Mouse (Mus musculus) lung, postnatal 0 days (tissue): ENCODE data around the gene Gm1527. TPM values are rescaled to one million over a fixed set of nuclear protein-coding genes. Genes with fewer than 3 reads are reported as not detected.
"Not testable (repeated sequence)": the region's sequence is repeated elsewhere in the genome, so short reads cannot be mapped to it uniquely, and the experiment has no call there.

Source experiments
- ATAC-seq: fragments of 200-750 bp; cut with Nextera tagmentation; 2 replicates; pipeline ENCODE4 v1.8.0; 2017; ENCODE audit warnings: moderate library complexity
- DNase-seq: peaks from one replicate; pipeline ENCODE4 v3.0.0-alpha.2; 2016; ENCODE audit warnings: low spot score
- H3K27ac ChIP-seq: fragments of 300-500 bp; sonication (generic); 2 replicates; pipeline ENCODE4 v1.5.1; 2014; ENCODE audit warnings: antibody characterized with exemption, mild to moderate bottlenecking, low read length, mixed read lengths
- H3K27me3 ChIP-seq: fragments of 300-500 bp; sonication (generic); replicated peaks from 2 replicates; pipeline ENCODE4 v1.6.1; 2014; ENCODE audit warnings: low read length, mixed read lengths; ENCODE audit not compliant: insufficient read depth
- H3K36me3 ChIP-seq: fragments of 300-500 bp; sonication (generic); 2 replicates; pipeline ENCODE4 v1.6.1; 2014; ENCODE audit warnings: low read length, mixed read lengths; ENCODE audit not compliant: insufficient read depth
- H3K4me1 ChIP-seq: fragments of 300-500 bp; sonication (generic); 2 replicates; pipeline ENCODE4 v1.6.1; 2014; ENCODE audit warnings: antibody characterized with exemption, low read depth, low read length, mixed read lengths; ENCODE audit not compliant: insufficient read depth
- H3K4me2 ChIP-seq: fragments of 300-500 bp; sonication (generic); replicated peaks from 2 replicates; pipeline ENCODE4 v1.6.1; 2014; ENCODE audit warnings: low read depth, mild to moderate bottlenecking, low read length, moderate library complexity, mixed read lengths
- H3K4me3 ChIP-seq: fragments of 300-500 bp; sonication (generic); 2 replicates; pipeline ENCODE4 v1.5.1; 2014; ENCODE audit warnings: low read depth, low read length
- H3K9ac ChIP-seq: fragments of 300-500 bp; sonication (generic); replicated peaks from 2 replicates; pipeline ENCODE4 v1.6.1; 2014; ENCODE audit warnings: low read depth, mild to moderate bottlenecking
- H3K9me3 ChIP-seq: fragments of 300-500 bp; sonication (generic); 2 replicates; pipeline ENCODE4 v1.6.1; 2016; ENCODE audit warnings: low read length, mixed read lengths
- CTCF ChIP-seq: IDR thresholded peaks from 2 replicates; pipeline ENCODE4 v1.5.1; 2016; ENCODE audit warnings: antibody characterized with exemption, mild to moderate bottlenecking
- EP300 ChIP-seq: IDR thresholded peaks from 2 replicates; pipeline ENCODE4 v1.6.1; 2016; ENCODE audit warnings: antibody characterized with exemption, mild to moderate bottlenecking, control low read depth
- WGBS: fragments of 180-500 bp; shearing (Covaris S2); extraction: QIAGEN DNeasy Blood & Tissue Kit; methylation state at CpG from one replicate; pipeline ENCODE4 v1.1.7; 2014; 5-methylcytosine and 5-hydroxymethylcytosine counted together
- polyA plus RNA-seq: library from polyadenylated mRNA; unstranded; fragments of >200 nt; fragmentation: Nextera tagmentation; extraction: Ambion mirVana; gene quantifications from 2 replicates; pipeline ENCODE4 v1.2.1, GENCODE M21; 2015

The Gm1527 gene
- not detected in 2 replicates for polyA plus RNA-seq

DNA sequence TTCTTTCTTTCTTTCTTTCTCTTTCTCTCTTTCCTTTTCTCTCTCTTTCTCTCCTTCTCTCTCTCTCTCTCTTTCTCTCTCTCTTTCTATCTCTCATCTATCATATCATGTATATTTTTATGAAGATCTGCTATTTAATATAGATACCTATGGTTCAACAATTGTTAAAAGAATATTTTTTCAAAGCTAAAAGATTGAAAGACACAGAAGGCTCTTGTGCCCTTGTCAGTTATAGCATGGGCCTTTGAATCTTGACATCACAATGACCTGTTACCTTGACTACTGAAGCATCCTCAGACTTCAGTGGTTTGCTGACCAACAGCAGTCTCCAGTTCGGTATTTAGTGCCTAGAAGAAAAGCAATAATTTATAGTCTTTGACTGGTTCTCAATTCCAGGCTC is at the start of gene Gm1527:
Gm1527 (plus strand) TSS at position 301 of the 400 bp plus-strand sequence.
- no peaks in the 10 kb centered on the region for H3K9me3 ChIP-seq
- H3K9ac ChIP-seq, result no peak within 1 kb of the TSS
- ATAC-seq (no peak), DNase-seq (no peak)
- H3K4me2 ChIP-seq, result no peak within 1 kb of the TSS
- H3K4me3 ChIP-seq, result no peak within 1 kb of the TSS
- no peaks in the 10 kb centered on the region for H3K36me3 ChIP-seq
- TF ChIP-seq CTCF (no peak), EP300 (no peak)
- whole genome bisulfite sequencing, result 31% methylated on average over 1 of the region's 1 CpGs
- H3K27ac ChIP-seq, result no peak within 1 kb of the TSS
- H3K4me1 ChIP-seq, result no peaks in the 10 kb centered on the region
- no peaks in the 10 kb centered on the region for H3K27me3 ChIP-seq

DNA sequence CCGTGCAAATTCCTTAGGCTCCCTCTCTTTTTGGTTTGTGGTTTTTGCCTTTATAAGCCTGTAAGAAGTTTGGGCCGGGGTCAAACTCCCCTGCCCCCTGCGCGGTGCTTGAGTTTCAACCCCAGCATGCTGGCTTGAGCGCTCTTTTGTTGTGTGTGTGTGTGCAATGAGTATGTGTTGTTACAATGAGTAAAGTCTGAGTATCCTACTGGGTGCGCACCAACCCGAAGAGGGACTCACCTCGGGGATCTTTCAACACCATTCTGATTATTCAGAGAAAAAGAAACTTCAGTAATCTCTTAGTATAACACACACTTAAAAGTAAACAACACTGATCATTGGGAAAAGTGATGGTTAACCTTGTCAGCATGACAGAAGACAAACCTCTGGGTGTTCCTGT is 49.2 kb upstream of the Gm1527 start:
- 61% methylated on average over 8 of the region's 8 CpGs for WGBS
- Histone ChIP-seq H3K36me3 (no peaks in the 10 kb centered on the region), H3K27ac (no peak overlapping the region), H3K27me3 (no peaks in the 10 kb centered on the region), H3K4me1 (no peaks in the 10 kb centered on the region), H3K9ac (no peak overlapping the region), H3K4me3 (no peak overlapping the region), H3K9me3 (no peaks in the 10 kb centered on the region), H3K4me2 (no peak overlapping the region)
- DNase-seq, result no peak
- TF ChIP-seq EP300 (no peak), CTCF (no peak)
- ATAC-seq, result no peak

DNA sequence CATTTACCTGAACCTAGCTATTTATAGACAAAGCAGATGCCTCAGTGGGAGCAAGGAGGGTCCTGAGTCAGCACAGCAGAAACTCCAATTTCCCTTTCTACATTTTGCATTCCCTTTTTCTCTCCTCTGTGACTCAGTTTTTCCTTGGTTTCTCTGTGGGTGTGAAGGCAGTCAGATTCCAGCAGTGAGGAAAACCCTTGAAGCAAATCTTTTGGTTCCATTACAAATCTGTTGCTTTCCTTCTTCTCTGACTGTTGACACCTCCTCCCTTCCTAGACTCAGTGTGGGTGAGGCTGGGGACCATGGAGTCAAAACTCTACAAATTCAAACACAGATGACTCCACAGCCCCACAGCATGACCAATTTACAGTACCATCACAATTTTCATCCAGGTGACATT is 45.3 kb upstream of the Gm1527 start:
- no peak overlapping the region for H3K27ac ChIP-seq
- DNase-seq (no peak), ATAC-seq (no peak)
- no peak overlapping the region for H3K4me3 ChIP-seq
- no peak overlapping the region for H3K9ac ChIP-seq
- no peaks in the 10 kb centered on the region for H3K27me3 ChIP-seq
- no peaks in the 10 kb centered on the region for H3K9me3 ChIP-seq
- no peaks in the 10 kb centered on the region for H3K36me3 ChIP-seq
- H3K4me2 ChIP-seq, result no peak overlapping the region
- TF ChIP-seq EP300, result no peak
- TF ChIP-seq CTCF, result no peak
- no peaks in the 10 kb centered on the region for H3K4me1 ChIP-seq

DNA sequence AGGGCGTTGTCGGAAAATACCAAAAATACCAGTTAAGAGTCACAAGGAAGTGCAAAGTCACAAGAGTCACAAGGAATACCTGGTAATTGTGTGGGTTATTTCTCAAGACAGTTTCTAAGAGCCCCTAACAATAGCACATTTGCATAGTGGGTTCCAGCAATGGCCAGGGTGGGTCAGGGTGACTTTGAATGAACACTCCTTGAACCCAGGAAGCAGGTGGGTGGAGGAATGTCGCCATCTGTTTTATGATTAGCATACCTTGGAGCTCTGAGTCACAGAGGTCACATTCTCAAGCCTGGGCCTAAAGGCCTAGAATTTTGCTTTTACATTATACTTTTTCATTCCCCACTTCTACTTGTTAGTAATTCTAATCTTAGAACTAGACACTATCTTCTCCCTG is 40.2 kb upstream of the Gm1527 start:
- not testable (repeated sequence) for H3K9ac ChIP-seq, H3K36me3 ChIP-seq, H3K9me3 ChIP-seq, ATAC-seq, H3K4me1 ChIP-seq, DNase-seq, H3K4me2 ChIP-seq, H3K27me3 ChIP-seq, H3K27ac ChIP-seq, H3K4me3 ChIP-seq
- 94% methylated on average over 3 of the region's 3 CpGs for WGBS

DNA sequence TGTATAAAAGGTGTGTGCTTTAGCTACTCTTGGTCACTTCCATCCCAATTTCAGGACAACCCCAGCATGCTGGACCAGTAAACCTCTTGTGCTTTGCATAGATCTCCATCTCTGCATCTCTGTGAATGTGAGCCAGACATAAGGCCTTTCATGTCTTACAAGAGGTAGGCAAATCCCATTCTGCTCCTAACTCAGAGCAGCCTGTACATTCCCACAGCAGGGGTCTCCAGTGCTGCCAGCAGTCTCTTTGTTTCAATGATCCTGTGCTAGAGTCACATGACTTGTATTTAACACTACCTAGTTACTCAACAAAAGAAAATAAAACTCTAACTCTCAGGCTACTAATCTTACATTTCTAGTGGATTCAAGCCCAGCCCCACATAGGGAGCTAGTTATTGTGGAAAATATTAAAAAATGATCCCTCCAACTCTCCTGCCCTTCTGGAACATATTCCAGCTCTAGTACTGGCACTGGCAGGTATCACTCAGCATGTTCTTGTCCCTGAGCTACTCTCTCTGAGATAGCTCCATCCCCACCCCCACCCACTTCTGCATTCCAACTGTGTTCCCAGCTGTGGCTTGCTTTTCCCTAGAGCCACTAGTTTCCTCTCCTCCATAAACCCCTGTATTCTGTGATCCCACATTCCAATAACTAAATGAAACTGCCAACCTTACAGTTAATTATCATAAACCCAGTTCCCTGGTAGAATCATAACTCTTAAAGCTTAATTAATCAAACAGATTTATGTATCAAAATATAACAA is 32.6 kb upstream of the Gm1527 start:
- H3K9ac ChIP-seq, H3K4me3 ChIP-seq, H3K4me2 ChIP-seq, H3K27ac ChIP-seq, ATAC-seq, H3K9me3 ChIP-seq, H3K36me3 ChIP-seq, H3K27me3 ChIP-seq, H3K4me1 ChIP-seq, DNase-seq: not testable (repeated sequence)

DNA sequence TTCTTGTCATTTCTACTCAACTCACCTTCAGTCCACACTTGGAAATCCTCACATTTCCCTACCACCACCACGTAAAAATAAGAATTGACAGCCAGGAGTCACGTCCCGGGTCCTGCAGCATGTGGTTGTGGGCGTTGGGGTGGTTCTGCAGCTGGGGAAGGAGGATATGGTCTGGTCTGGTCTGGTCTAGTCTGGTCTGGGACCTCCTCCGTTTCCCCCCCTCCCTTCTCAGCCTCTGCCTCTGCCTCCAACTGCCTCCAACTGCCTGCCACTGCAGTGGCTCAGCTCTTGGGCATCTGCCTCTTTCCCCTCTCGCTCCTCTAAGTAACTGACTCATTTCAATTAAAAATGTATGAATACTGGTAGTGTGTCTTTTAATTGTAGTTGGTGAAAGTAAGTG is 4.5 kb downstream of the Gm1527 start:
- not testable (repeated sequence) for H3K4me2 ChIP-seq

DNA sequence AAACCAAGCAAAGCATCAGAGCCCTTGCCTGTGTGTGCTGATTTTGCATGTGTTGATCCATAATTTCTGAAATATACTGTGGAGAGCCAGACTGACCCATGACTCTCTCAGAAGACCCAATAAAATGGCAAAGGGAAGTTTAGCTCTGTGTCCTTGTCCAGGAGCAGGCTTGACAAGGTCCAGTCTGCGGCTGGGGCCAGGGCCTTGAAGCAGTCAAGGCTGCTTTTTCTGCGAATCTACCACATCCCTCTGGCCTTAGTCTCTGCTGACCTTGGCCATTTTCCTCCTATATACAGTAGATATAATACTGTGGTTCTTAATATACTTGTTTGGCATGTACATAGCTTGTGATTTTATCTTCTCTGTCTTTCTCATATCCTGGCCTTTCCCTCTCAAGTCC is 73.5 kb downstream of the Gm1527 start:
- WGBS, result 86% methylated on average over 2 of the region's 2 CpGs
- Histone ChIP-seq H3K27me3 (no peaks in the 10 kb centered on the region), H3K9ac (no peak overlapping the region), H3K4me1 (no peaks in the 10 kb centered on the region), H3K27ac (no peak overlapping the region), H3K9me3 (no peaks in the 10 kb centered on the region), H3K4me3 (no peak overlapping the region), H3K4me2 (no peak overlapping the region), H3K36me3 (no peaks in the 10 kb centered on the region)
- ATAC-seq (no peak), DNase-seq (no peak)
- TF ChIP-seq EP300 (no peak), CTCF (no peak)

More for the DNA sequence above, 4.5 kb downstream of the Gm1527 start:
- DNase-seq, H3K36me3 ChIP-seq, H3K9ac ChIP-seq, H3K4me3 ChIP-seq, H3K27me3 ChIP-seq, H3K9me3 ChIP-seq, H3K4me1 ChIP-seq, H3K27ac ChIP-seq, ATAC-seq: not testable (repeated sequence)
- WGBS, result 61% methylated on average over 6 of the region's 6 CpGs
